Mouse (Mus musculus) myocyte (in vitro differentiated cells): Measurements from ENCODE around the gene Tes3-ps. TPM values are rescaled to one million over a fixed set of nuclear protein-coding genes. Genes with fewer than 3 reads are reported as not detected.

Experiments
- H3K27me3 ChIP-seq: one replicate; pipeline ENCODE4 v1.6.1; 2011; ENCODE audit not compliant: control insufficient read depth, insufficient read depth, insufficient read length
- H3K36me3 ChIP-seq: one replicate; pipeline ENCODE4 v1.6.1; 2011; ENCODE audit not compliant: control insufficient read depth, insufficient read depth
- H3K4me2 ChIP-seq: one replicate; pipeline ENCODE4 v1.6.1; 2011; ENCODE audit warnings: low read depth, control low read depth
- H3K4me3 ChIP-seq: one replicate; pipeline ENCODE4 v1.5.1; 2011; ENCODE audit warnings: mild to moderate bottlenecking, control low read depth, moderate library complexity
- H3K79me2 ChIP-seq: one replicate; pipeline ENCODE4 v1.6.1; 2011; ENCODE audit not compliant: control insufficient read depth, insufficient read depth
- H3ac ChIP-seq: one replicate; pipeline ENCODE4 v1.6.1; 2011; ENCODE audit not compliant: control insufficient read depth, insufficient read length
- CEBPB ChIP-seq: IDR thresholded peaks from 2 replicates; pipeline ENCODE4 v1.6.1; 2011; ENCODE audit warnings: mild to moderate bottlenecking, moderate library complexity; ENCODE audit not compliant: poor library complexity, insufficient read depth, severe bottlenecking
- E2F4 ChIP-seq: IDR thresholded peaks from one replicate; pipeline ENCODE4 v1.6.1; 2011; ENCODE audit warnings: mild to moderate bottlenecking, control low read depth, moderate library complexity; ENCODE audit not compliant: insufficient read depth
- MAX ChIP-seq: IDR thresholded peaks from one replicate; pipeline ENCODE4 v1.6.1; 2011; ENCODE audit warnings: low read depth, mild to moderate bottlenecking, control low read depth
- MYOD1 ChIP-seq, 3 experiments: IDR thresholded peaks; one replicate each; pipeline ENCODE4 v1.6.1; 2011; ENCODE audit warnings: control low read depth in 2 of 3, low read depth in 2 of 3, mild to moderate bottlenecking in 2 of 3, moderate library complexity in 1 of 3; ENCODE audit not compliant: insufficient read length in 2 of 3, control insufficient read depth in 1 of 3
- MYOG ChIP-seq, 3 experiments: IDR thresholded peaks; one replicate each; pipeline ENCODE4 v1.6.1; 2011; ENCODE audit warnings: control low read depth in 2 of 3, low read depth in 2 of 3, mild to moderate bottlenecking in 2 of 3; ENCODE audit not compliant: insufficient read length in 2 of 3, control insufficient read depth in 1 of 3, insufficient read depth in 1 of 3
- POLR2A ChIP-seq: IDR thresholded peaks from one replicate; pipeline ENCODE4 v1.6.1; 2011; ENCODE audit warnings: low read depth, mild to moderate bottlenecking, control low read depth, moderate library complexity; ENCODE audit not compliant: insufficient read length
- POLR2AphosphoS2 ChIP-seq: IDR thresholded peaks from one replicate; pipeline ENCODE4 v1.6.1; 2011; ENCODE audit warnings: low read depth, control low read depth; ENCODE audit not compliant: insufficient read length
- REST ChIP-seq: IDR thresholded peaks from one replicate; pipeline ENCODE4 v1.6.1; 2011; ENCODE audit warnings: mild to moderate bottlenecking, control low read depth, moderate library complexity; ENCODE audit not compliant: insufficient read depth, insufficient read length
- SRF ChIP-seq: IDR thresholded peaks from one replicate; pipeline ENCODE4 v1.6.1; 2011; ENCODE audit warnings: low read depth; ENCODE audit not compliant: control insufficient read depth, insufficient read length
- TCF12 ChIP-seq: IDR thresholded peaks from one replicate; pipeline ENCODE4 v1.6.1; 2011; ENCODE audit warnings: mild to moderate bottlenecking, control low read depth; ENCODE audit not compliant: poor library complexity, insufficient read depth, severe bottlenecking
- TCF3 ChIP-seq: IDR thresholded peaks from one replicate; pipeline ENCODE4 v1.6.1; 2011; ENCODE audit warnings: low read depth, control low read depth; ENCODE audit not compliant: insufficient read length
- USF1 ChIP-seq: IDR thresholded peaks from one replicate; pipeline ENCODE4 v1.6.1; 2011; ENCODE audit warnings: low read depth, mild to moderate bottlenecking, control low read depth, moderate library complexity
- polyA plus RNA-seq: library from polyadenylated mRNA; unstranded; fragments of >200 nt; fragmentation: generic; extraction: Trizol; gene quantifications from one replicate; pipeline ENCODE4 v1.2.1, GENCODE M21; 2012; ENCODE audit warnings: missing spikeins

Tes3-ps gene
- polyA plus RNA-seq, 1 experiment: 0.61 TPM

DNA sequence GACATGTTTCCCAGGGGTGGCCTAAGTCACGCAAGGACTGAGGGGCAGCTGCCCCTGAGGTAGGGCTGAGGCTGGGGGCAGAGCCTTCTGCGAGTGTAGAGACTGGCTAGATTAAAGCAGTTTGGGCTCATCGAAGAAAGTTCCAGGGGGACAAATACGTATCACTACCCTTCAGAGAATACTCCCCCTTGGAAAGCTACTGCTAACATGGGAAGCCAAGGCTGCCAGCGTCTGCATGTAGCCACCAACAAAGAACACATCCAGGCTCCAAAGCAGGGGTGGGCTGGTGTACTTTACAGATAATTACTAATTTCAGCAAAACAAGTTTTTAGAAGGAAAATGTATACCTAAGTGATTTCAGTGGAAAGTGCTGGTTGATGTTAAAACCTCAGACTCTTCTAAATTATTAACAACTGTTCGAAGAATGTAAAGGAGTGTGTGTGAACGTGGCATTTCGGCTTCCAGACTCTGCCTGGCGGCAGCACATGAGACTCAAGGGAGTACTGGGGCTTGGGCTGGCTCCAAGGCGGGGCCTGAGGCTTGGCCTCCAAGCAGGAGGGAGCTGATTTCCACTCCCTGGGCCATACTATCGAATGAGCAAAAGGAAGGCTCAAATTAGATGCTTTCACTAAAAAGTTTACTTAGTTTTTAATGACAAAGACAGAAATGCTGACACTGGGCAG lies 26.6 kb upstream of the Tes3-ps start:
- H3K79me2 ChIP-seq: no peaks in the 10 kb centered on the region
- no peak overlapping the region for H3K4me2 ChIP-seq
- TF ChIP-seq CEBPB (no peak), MAX (no peak), USF1 (no peak), MYOD1 (IDR thresholded peaks at IDR 0.05; ENCODE audit: control insufficient read depth in 1 of 3, insufficient read length in 2 of 3, low read depth in 2 of 3) (no peak), TCF12 (no peak), SRF (no peak), E2F4 (no peak), POLR2A (no peak), POLR2AphosphoS2 (no peak), REST (no peak), TCF3 (no peak), MYOG (IDR thresholded peaks at IDR 0.05; ENCODE audit: control insufficient read depth in 1 of 3, insufficient read depth in 1 of 3, insufficient read length in 2 of 3, low read depth in 2 of 3) (no peak)
- no peak overlapping the region for H3ac ChIP-seq
- H3K36me3 ChIP-seq: peaks cover 33% of the 10 kb centered on the region
- H3K27me3 ChIP-seq: no peaks in the 10 kb centered on the region
- no peak overlapping the region for H3K4me3 ChIP-seq

- no peak overlapping the region for H3ac ChIP-seq
- no peak overlapping the region for H3K4me2 ChIP-seq
- peaks cover 23% of the 10 kb centered on the region for H3K36me3 ChIP-seq
- H3K4me3 ChIP-seq: no peak overlapping the region
- TF ChIP-seq USF1 (no peak), MYOG (IDR thresholded peaks at IDR 0.05; ENCODE audit: control insufficient read depth in 1 of 3, insufficient read depth in 1 of 3, insufficient read length in 2 of 3, low read depth in 2 of 3) (peak in 1 of 3 experiments; percentile 40), CEBPB (no peak)
- H3K27me3 ChIP-seq: no peaks in the 10 kb centered on the region
- no peaks in the 10 kb centered on the region for H3K79me2 ChIP-seq
Measured at GRCm38 (mm10) chr13:49467585-49467984, 25.5 kb upstream of the Tes3-ps start.

GRCm38 (mm10) chr13:49469002-49469401 lies 24.1 kb upstream of the Tes3-ps start:
- H3K4me3 ChIP-seq: no peak overlapping the region
- no peak overlapping the region for H3K4me2 ChIP-seq
- TF ChIP-seq SRF (no peak), CEBPB (no peak), MAX (no peak), POLR2A (no peak), E2F4 (no peak), POLR2AphosphoS2 (no peak), TCF12 (no peak), MYOG (IDR thresholded peaks at IDR 0.05; ENCODE audit: control insufficient read depth in 1 of 3, insufficient read depth in 1 of 3, insufficient read length in 2 of 3, low read depth in 2 of 3) (no peak), TCF3 (no peak), USF1 (no peak), MYOD1 (IDR thresholded peaks at IDR 0.05; ENCODE audit: control insufficient read depth in 1 of 3, insufficient read length in 2 of 3, low read depth in 2 of 3) (no peak), REST (no peak)
- H3K36me3 ChIP-seq: peaks cover 12% of the 10 kb centered on the region
- no peaks in the 10 kb centered on the region for H3K79me2 ChIP-seq
- no peak overlapping the region for H3ac ChIP-seq
- no peaks in the 10 kb centered on the region for H3K27me3 ChIP-seq

GRCm38 (mm10) chr13:49470319-49470718 lies 22.8 kb upstream of the Tes3-ps start:
- TF ChIP-seq MYOD1 (IDR thresholded peaks at IDR 0.05; ENCODE audit: control insufficient read depth in 1 of 3, insufficient read length in 2 of 3, low read depth in 2 of 3) (no peak), MAX (no peak), E2F4 (no peak), MYOG (IDR thresholded peaks at IDR 0.05; ENCODE audit: control insufficient read depth in 1 of 3, insufficient read depth in 1 of 3, insufficient read length in 2 of 3, low read depth in 2 of 3) (no peak), REST (no peak), TCF12 (no peak), SRF (no peak), TCF3 (no peak), POLR2A (no peak), USF1 (no peak), POLR2AphosphoS2 (no peak), CEBPB (no peak)
- H3K79me2 ChIP-seq: no peaks in the 10 kb centered on the region
- no peak overlapping the region for H3K4me3 ChIP-seq
- no peak overlapping the region for H3K4me2 ChIP-seq
- H3ac ChIP-seq: no peak overlapping the region
- H3K36me3 ChIP-seq: no peaks in the 10 kb centered on the region
- no peaks in the 10 kb centered on the region for H3K27me3 ChIP-seq

- H3K4me2 ChIP-seq: peak overlapping the region; percentile 12
- H3K79me2 ChIP-seq: no peaks in the 10 kb centered on the region
- H3ac ChIP-seq: no peak overlapping the region
- no peaks in the 10 kb centered on the region for H3K27me3 ChIP-seq
- no peak overlapping the region for H3K4me3 ChIP-seq
- peak; percentile 38 for TF ChIP-seq TCF12
- TF ChIP-seq REST: no peak
- no peak for TF ChIP-seq POLR2AphosphoS2
- no peak for TF ChIP-seq USF1
- TF ChIP-seq SRF: peak; percentile 85
- peak; percentile 7 to 65 (median 46) for TF ChIP-seq MYOD1 (IDR thresholded peaks at IDR 0.05; ENCODE audit: control insufficient read depth in 1 of 3, insufficient read length in 2 of 3, low read depth in 2 of 3)
- TF ChIP-seq MYOG (IDR thresholded peaks at IDR 0.05; ENCODE audit: control insufficient read depth in 1 of 3, insufficient read depth in 1 of 3, insufficient read length in 2 of 3, low read depth in 2 of 3): peak in 2 of 3 experiments; percentile 75 to 81
- H3K36me3 ChIP-seq: no peaks in the 10 kb centered on the region
Measured at GRCm38 (mm10) chr13:49470806-49471205, 22.3 kb upstream of the Tes3-ps start.
